Mouse (Mus musculus): ENCODE data around the gene Pcbp2.

Pcbp2 gene

DNA sequence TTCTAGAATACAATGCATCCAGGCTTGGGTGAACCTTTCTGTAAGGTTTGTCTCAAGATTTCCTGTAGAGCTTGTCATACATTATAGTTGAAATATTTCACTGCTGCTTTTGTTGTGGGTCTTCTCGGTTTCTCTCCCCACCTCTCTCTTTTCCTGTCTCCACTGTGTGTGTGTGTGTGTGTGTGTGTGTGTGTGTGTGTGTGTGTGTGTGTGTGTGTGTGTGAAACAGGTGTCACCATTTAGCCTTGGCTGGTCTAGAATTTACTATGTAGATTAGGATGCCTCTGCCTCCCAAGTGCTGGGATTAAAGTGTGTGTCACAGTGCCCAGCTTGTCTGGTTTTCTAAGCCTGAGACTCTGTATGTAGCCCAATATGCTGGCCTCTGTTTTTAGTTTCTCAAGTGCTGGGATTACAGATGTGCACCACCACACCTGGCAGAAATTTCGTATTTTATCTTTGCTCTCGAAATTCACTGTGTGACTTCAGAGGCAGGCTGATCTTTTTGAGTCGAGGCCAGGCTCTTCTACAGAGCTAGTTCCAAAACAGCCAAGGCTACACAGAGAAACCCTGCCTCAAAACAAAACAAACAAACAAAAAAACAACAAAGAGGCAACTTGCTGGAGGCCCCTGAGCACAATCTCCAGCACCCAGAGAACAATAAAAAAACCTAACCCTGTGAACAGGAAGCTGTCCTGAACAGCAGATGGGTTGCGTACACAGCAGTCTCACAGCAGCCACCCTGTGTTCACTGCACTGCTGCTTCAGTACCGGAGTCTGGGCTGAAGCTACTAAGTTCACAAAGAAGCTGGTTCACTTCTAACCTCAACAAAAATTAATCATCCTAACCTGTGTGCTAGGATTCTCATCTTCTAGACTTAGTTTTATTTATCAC is 56.0 kb downstream of the Pcbp2 start:
- DNase-seq (ENCODE audit: low read depth): no peak

GRCm38 (mm10) chr15:102527936-102528335 is 57.6 kb downstream of the Pcbp2 start:
- peak; percentile 51 for DNase-seq (ENCODE audit: low read depth)

GRCm38 (mm10) chr15:102528396-102528795 is 58.1 kb downstream of the Pcbp2 start:
- no peak for DNase-seq (ENCODE audit: low read depth)

GRCm38 (mm10) chr15:102530566-102530965 is 60.2 kb downstream of the Pcbp2 start:
- no peak for DNase-seq (ENCODE audit: low read depth)

GRCm38 (mm10) chr15:102531586-102531985 is 61.2 kb downstream of the Pcbp2 start:
- no peak for DNase-seq (ENCODE audit: low read depth)

GRCm38 (mm10) chr15:102532106-102532900 is 62.0 kb downstream of the Pcbp2 start:
- no peak for DNase-seq (ENCODE audit: low read depth)

- DNase-seq (ENCODE audit: low read depth): no peak
Observed at GRCm38 (mm10) chr15:102533926-102534325, 63.6 kb downstream of the Pcbp2 start.

GRCm38 (mm10) chr15:102544801-102545200 is 74.5 kb downstream of the Pcbp2 start:
- no peak for DNase-seq (ENCODE audit: low read depth)

- DNase-seq (ENCODE audit: low read depth): no peak
Observed at GRCm38 (mm10) chr15:102546246-102546645, 75.9 kb downstream of the Pcbp2 start.

DNA sequence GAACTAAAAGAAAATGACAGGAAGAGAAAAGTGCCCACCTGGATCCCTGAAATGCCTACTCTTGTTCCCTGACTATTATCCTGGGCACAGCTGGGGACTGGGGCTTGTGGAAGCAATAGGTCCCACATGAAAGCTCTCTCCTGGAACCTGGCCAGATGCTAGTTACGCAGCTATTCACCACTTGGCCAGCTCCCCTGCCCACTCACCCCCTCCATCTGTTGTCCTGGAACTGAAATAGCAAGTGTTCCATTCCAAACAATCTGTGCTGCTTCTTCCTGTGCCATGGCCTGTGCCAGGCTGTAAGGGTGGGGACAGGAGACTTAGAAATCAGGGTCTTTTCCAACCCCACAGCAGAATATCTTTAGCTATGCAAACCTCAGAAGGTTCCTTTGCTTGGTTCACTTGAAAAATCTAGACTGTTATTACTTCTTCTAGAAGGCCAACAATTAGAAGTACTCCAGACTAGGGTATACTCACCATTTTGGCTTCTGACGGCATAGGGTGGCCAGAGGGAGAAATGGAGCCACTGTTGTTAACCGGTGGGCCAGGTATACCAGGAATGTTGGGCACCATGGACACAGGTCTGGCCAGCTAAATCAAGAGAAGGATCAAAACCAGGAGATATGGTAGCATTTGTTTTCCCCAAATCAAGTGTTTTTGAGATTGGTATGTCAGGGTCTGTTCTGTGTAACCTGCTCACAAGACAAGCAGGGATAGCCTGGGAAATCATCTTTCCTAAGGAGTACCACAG is 76.5 kb downstream of the Pcbp2 start:
- no peak for DNase-seq (ENCODE audit: low read depth)

- DNase-seq (ENCODE audit: low read depth): no peak
Observed at GRCm38 (mm10) chr15:102547478-102547877, 77.1 kb downstream of the Pcbp2 start.
